Mouse (Mus musculus) thymus, adult 2 months (tissue): Measurements from ENCODE around the gene Cyb5b. TPM values are rescaled to one million over a fixed set of nuclear protein-coding genes. Genes with fewer than 3 reads are reported as not detected.

Experiments used
- DNase-seq: peaks from one replicate; pipeline ENCODE4 v3.0.0; 2021
- H3K27ac ChIP-seq: fragments of 200-500 bp; 2 replicates; pipeline ENCODE4 v1.5.1; 2012; ENCODE audit warnings: low read length, control low read depth; ENCODE audit not compliant: control insufficient read depth, insufficient read depth
- H3K27me3 ChIP-seq: fragments of 200-500 bp; 2 replicates; pipeline ENCODE4 v1.6.1; 2012; ENCODE audit warnings: mild to moderate bottlenecking, low read length, moderate library complexity, mixed read lengths; ENCODE audit not compliant: control insufficient read depth, insufficient read depth
- H3K36me3 ChIP-seq: fragments of 200-500 bp; 2 replicates; pipeline ENCODE4 v1.6.1; 2012; ENCODE audit warnings: mild to moderate bottlenecking, low read length, moderate library complexity; ENCODE audit not compliant: control insufficient read depth, insufficient read depth
- H3K4me1 ChIP-seq: fragments of 200-500 bp; replicated peaks from 2 replicates; pipeline ENCODE4 v1.6.1; 2012; ENCODE audit warnings: low read length; ENCODE audit not compliant: control insufficient read depth, insufficient read depth
- H3K4me3 ChIP-seq: fragments of 200-500 bp; 2 replicates; pipeline ENCODE4 v1.5.1; 2012; ENCODE audit warnings: mild to moderate bottlenecking, low read length, control low read depth, moderate library complexity; ENCODE audit not compliant: control insufficient read depth, insufficient read depth
- CTCF ChIP-seq: fragments of 200-500 bp; IDR thresholded peaks from 2 replicates; pipeline ENCODE4 v1.5.1; 2012; ENCODE audit warnings: mild to moderate bottlenecking, control low read depth, low read length, moderate library complexity, borderline replicate concordance; ENCODE audit not compliant: control insufficient read depth, poor library complexity, insufficient read depth; ENCODE audit errors: extremely low read depth
- POLR2A ChIP-seq: fragments of 200-500 bp; IDR thresholded peaks from 2 replicates; pipeline ENCODE4 v1.6.1; 2012; ENCODE audit warnings: mild to moderate bottlenecking, low read length, control low read depth, moderate library complexity; ENCODE audit not compliant: control insufficient read depth, poor library complexity, insufficient read depth; ENCODE audit errors: extremely low read depth
- WGBS: fragments of 180-500 bp; shearing (Covaris S2); methylation state at CpG from one replicate; pipeline ENCODE4 v1.1.7; 2018; 5-methylcytosine and 5-hydroxymethylcytosine counted together
- polyA plus RNA-seq: library from polyadenylated mRNA; depleted of rRNA; stranded (reverse); fragments of >200 nt; gene quantifications from 2 replicates; pipeline ENCODE4 v1.2.3, GENCODE M21; 2012

The Cyb5b gene
- polyA plus RNA-seq, 1 experiment, result 62.1 TPM

DNA sequence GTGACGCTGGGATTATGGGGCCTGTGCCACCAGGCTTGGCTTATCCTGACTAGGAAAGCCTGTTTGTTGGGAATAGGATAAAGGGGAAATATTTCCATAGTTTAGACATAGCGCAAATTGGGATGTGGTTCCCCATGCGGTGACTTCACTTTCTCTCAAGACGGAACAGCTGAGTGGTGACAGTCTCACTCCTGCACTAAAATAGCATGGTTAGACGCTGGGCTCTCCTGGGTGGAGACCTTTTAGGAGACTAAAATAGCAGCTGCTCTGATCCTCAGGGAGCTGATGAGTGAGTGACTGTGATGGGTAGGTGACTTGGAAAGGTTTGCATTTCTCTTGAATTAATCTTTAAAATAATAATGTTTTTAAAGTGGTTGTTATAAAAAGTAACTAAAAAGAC lies 17.4 kb downstream of the Cyb5b start:
- no peak for DNase-seq
- Histone ChIP-seq H3K27me3 (no peaks in the 10 kb centered on the region), H3K4me1 (peaks cover 26% of the 10 kb centered on the region), H3K27ac (no peak overlapping the region), H3K4me3 (no peak overlapping the region), H3K36me3 (peaks cover 34% of the 10 kb centered on the region)
- TF ChIP-seq CTCF (no peak), POLR2A (no peak)
- WGBS, result 95% methylated on average over 5 of the region's 5 CpGs

GRCm38 (mm10) chr8:107172152-107172551 lies 21.7 kb downstream of the Cyb5b start:
- peaks cover 66% of the 10 kb centered on the region for H3K36me3 ChIP-seq
- 95% methylated on average over 8 of the region's 8 CpGs for WGBS
- no peak overlapping the region for H3K27ac ChIP-seq
- no peak for TF ChIP-seq POLR2A
- no peak for TF ChIP-seq CTCF
- H3K4me1 ChIP-seq, result peaks cover 6% of the 10 kb centered on the region
- no peak overlapping the region for H3K4me3 ChIP-seq
- DNase-seq, result no peak
- no peaks in the 10 kb centered on the region for H3K27me3 ChIP-seq

DNA sequence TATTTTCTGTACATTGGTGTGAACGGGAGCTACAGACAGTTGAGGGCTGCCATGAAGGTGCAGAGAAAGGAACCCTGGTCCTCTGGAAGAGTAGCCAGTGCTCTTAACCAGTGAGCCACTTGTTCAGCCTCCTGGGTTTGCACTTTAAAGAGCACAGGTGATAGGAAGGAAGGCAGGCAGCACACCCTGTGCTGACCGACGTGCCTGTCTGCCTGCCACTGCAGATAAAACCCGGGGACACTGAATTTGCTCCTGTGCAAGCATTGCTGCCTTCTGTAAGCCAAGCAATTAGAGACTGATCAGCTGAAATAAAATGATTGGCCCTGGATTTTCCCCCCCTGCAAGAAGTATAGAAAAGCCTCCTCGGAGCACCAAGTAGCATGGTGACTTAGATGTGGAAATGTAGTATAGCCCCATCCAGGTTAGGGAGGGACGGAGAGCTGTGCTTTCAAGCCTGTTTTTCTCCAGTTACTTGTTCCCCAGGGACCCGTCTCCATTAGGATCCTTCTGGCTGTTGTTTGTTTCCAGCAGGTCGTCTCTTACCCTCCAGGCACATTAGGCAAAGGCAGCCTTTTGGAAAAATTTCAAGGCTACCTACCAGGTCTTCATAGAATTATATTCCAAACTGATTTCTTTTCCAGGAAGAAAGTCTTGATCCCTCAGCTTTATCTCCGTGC lies 22.7 kb downstream of the Cyb5b start:
- no peak for TF ChIP-seq CTCF
- H3K4me3 ChIP-seq, result no peak overlapping the region
- 94% methylated on average over 9 of the region's 9 CpGs for WGBS
- peaks cover 75% of the 10 kb centered on the region for H3K36me3 ChIP-seq
- H3K27me3 ChIP-seq, result no peaks in the 10 kb centered on the region
- no peak overlapping the region for H3K27ac ChIP-seq
- H3K4me1 ChIP-seq, result no peaks in the 10 kb centered on the region
- no peak for DNase-seq

DNA sequence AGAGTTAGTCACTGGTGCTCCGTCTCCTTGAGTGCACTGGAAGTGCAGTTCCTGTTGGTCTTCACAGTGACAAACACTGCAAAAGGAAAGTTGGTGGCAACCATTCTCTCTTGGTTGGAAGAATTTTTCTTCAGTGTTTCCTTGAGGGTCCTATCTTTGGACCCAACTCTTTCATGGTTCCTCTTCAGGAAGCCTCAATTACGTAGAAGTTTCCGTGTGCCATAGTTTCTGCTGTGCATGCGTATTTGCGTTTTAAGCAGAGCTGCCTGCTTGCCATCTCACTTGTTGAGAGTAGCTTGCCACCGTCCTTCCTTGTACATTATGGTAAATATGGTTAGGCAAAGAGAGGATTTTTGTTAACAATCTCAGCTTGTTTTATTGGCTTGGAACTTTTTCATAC lies 30.7 kb downstream of the Cyb5b start:
- no peaks in the 10 kb centered on the region for H3K4me1 ChIP-seq
- DNase-seq, result no peak
- peaks cover 87% of the 10 kb centered on the region for H3K36me3 ChIP-seq
- 97% methylated on average over 6 of the region's 6 CpGs for WGBS
- H3K27me3 ChIP-seq, result no peaks in the 10 kb centered on the region
- no peak overlapping the region for H3K27ac ChIP-seq
- H3K4me3 ChIP-seq, result no peak overlapping the region
- TF ChIP-seq POLR2A (no peak), CTCF (no peak)

- Histone ChIP-seq H3K4me1 (no peaks in the 10 kb centered on the region), H3K36me3 (peaks cover 50% of the 10 kb centered on the region), H3K4me3 (no peak overlapping the region), H3K27ac (no peak overlapping the region), H3K27me3 (no peaks in the 10 kb centered on the region)
- WGBS, result 90% methylated on average over 3 of the region's 3 CpGs
- DNase-seq, result no peak
- TF ChIP-seq CTCF (no peak), POLR2A (no peak)
These were observed 34.6 kb downstream of the Cyb5b start for GRCm38 (mm10) chr8:107184996-107185395.

GRCm38 (mm10) chr8:107186659-107187390 lies 36.4 kb downstream of the Cyb5b start:
- Histone ChIP-seq H3K4me3 (no peak overlapping the region), H3K36me3 (peaks cover 32% of the 10 kb centered on the region), H3K27me3 (no peaks in the 10 kb centered on the region), H3K4me1 (no peaks in the 10 kb centered on the region), H3K27ac (no peak overlapping the region)
- no peak for DNase-seq
- WGBS, result 90% methylated on average over 15 of the region's 15 CpGs
- no peak for TF ChIP-seq CTCF
- TF ChIP-seq POLR2A, result no peak

- Histone ChIP-seq H3K4me3 (no peak overlapping the region), H3K36me3 (peaks cover 32% of the 10 kb centered on the region), H3K27ac (no peak overlapping the region), H3K27me3 (no peaks in the 10 kb centered on the region), H3K4me1 (no peaks in the 10 kb centered on the region)
- TF ChIP-seq POLR2A (no peak), CTCF (no peak)
- DNase-seq, result no peak
- 93% methylated on average over 5 of the region's 5 CpGs for WGBS
These were observed 37.2 kb downstream of the Cyb5b start for GRCm38 (mm10) chr8:107187631-107188030.
